Mouse (Mus musculus): ENCODE results near the gene Bphl. TPM values are rescaled to one million over a fixed set of nuclear protein-coding genes. Genes with fewer than 3 reads are reported as not detected.

The Bphl gene
- 10 to 100 TPM; 10.9 to 11.8 TPM for total RNA-seq (2023)

DNA sequence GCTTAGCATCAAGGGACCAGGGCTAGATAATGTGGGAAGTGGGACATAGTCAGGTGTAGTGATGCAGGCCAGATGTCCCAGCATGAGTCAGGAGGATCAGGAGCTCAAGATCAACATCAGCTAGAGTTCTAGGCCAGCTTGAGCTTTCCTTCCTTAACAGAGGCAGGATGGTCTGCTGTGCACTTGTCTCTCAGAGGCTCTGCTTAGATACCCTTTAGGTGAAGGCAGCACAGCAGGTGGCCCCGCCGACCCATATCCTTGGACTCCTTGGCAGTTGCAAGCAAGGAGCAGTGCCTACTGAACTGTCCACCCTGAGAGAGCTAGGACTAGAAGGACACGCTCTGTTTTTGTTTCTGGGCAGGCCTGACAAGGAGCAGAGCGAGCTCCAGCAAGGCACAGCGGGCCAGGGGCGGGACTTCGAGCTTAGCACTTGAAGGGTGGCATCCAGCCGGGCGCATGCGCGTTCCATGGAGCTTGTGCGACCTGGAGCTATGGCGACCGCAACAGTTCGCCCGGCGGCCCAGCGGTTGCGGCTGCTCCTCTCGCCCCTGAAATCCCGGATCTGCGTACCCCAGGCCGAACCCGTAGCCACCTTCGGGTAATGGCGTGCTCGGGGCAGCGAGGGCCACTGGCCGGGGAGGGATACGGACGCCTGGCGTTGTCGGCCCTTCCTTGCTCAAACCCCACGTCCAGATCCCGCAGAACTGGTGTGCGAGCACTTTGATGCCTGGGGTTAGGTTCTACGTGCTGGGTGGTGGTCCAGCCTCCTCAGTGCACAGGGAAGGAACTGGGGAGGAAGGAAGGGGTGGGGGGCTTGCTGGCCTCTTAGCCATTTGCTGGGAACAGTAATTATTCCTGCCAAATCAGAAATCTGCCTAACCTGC is at the start of gene Bphl:
Gene Bphl (plus strand): TSS at position 426 of the 884 bp plus-strand sequence.

DNA sequence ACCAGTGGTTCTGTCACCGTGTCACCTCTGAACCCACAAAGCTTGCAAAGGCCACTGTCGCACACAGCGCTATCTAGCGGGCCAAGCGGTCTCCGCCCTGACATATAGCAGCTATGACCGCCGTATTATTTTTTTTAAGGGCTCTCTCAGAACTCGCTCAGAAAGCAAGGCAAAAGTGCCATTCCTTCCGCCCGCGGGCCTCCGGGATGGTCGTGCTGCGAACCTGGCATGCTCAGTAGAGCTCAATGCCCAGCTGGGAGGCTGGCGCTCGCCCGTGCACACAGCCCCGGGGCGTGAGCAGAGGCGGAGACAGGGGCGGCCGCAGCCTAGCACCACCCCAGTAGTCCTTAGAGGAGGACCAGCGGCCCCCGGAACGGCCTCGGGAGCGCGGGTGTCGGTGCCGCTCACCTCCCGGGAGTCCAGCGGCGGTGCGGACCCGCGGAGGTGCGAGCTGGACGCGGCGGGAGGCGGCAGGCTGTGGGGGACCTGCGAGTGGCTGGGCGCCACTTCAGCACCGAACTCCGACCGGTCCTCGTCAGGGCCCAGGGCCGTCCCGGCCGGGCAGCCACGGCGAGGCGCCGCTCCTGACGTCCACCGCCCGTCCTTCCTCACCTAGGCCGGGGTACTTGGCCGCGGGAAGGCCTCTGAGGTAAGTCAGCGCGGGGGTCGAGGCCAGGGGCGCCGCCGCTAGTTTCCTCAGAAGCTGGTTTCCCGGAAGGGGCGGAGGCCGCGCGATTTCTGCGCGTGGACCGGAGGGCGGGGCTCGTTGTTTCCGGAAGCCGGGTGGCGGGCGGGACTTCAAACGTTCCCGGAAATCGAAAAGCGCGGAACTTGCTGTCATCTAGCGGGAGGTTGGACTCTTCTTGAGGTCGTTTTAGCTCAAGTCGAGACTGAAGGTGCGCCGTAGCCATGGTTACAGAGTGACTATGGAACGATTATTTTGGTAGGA is 35.1 kb upstream of the Bphl start, which contains the start of the genes Ripk1 and Serpinb6a:
Gene Ripk1 (plus strand): TSS at position 306 of the 949 bp plus-strand sequence.
Gene Serpinb6a (minus strand): TSS at position 737 of the 949 bp plus-strand sequence.

DNA sequence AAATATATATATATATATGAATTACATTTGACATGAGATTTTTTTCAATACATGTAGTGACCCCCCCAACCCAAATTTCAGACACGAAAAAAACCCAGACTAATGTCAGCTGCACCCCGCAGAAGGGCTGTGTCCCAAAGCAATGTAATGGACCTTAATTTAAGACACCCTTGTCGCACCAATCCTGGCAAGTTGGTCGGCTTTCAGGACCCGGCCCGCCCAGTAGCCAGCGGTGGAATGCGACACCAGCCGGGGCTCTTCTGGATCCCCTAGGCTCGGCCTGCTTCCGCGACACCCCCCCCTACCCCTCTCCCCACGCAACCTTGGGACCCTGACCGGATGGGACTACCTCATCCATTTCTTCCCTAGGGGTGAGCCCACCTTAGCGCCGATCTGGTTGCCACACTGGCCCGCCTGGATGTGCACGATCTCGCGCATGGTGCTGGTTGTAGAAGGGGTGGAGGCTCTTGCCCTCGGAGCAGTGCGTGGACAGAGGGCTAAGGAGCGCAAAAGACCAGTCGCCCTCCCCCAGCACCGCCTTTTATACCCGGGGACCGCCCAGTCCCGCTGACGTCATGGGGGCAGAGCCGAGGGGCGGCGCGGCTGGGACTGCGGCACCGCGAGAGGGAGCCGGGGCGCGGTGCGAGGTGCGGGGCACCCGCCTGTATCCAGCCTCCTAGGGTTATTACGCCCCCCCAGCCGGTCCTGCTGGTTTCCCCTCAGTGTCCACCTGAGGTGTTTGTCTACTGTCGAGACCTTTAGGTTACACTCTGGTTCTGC is 40.3 kb downstream of the Bphl start, which contains the start of gene Tubb2a:
Gene Tubb2a (minus strand): TSS at position 516 of the 780 bp plus-strand sequence.

Other genes starting within 250 kb of the Bphl start
- gene Serpinb6e, start 194.2 kb upstream of the Bphl start, total RNA-seq (2023): not detected
- not detected for gene Serpinb6c, start 131.9 kb upstream of the Bphl start, total RNA-seq (2023)
- 1 to 10 TPM; 3.4 to 3.9 TPM for gene Nqo2, start 72.9 kb upstream of the Bphl start, total RNA-seq (2023)
- 10 to 100 TPM; 43.2 to 51.2 TPM for gene Ripk1, start 35.2 kb upstream of the Bphl start, total RNA-seq (2023)
- 10 to 100 TPM in 1 of 2 experiments, 1 to 10 TPM in 1; 8.0 to 19.1 TPM for gene Serpinb6a, start 34.8 kb upstream of the Bphl start, total RNA-seq (2023)
- 10 to 100 TPM in 1 of 2 experiments, 1 to 10 TPM in 1; 7.2 to 10.1 TPM for gene Tubb2a, start 40.4 kb downstream of the Bphl start, total RNA-seq (2023)
- 1 to 10 TPM; 2.9 to 5.0 TPM for gene Tubb2b, start 92.9 kb downstream of the Bphl start, total RNA-seq (2023)
- gene Psmg4, start 125.4 kb downstream of the Bphl start, total RNA-seq (2023): 10 to 100 TPM; 41.5 to 42.5 TPM

Data from B cell, adult 67 days (primary cell).